Mouse (Mus musculus) forebrain, embryonic 14.5 days (tissue): ENCODE results near the gene Prkcq. TPM values are rescaled to one million over a fixed set of nuclear protein-coding genes. Genes with fewer than 3 reads are reported as not detected.
A peak's percentile ranks its signal among the peaks of the same experiment; 100 is the strongest.

Source experiments
- ATAC-seq: fragments of 200-750 bp; cut with Nextera tagmentation; 2 replicates; pipeline ENCODE4 v1.8.0; 2017; ENCODE audit warnings: mild to moderate bottlenecking, moderate library complexity
- DNase-seq: peaks from one replicate; pipeline ENCODE4 v3.0.0-alpha.2; 2015; ENCODE audit warnings: low spot score
- H3K27ac ChIP-seq: fragments of 300-500 bp; sonication (generic); 2 replicates; pipeline ENCODE4 v1.5.1; 2014; ENCODE audit warnings: low read depth, mild to moderate bottlenecking, control low read depth, low read length, moderate library complexity
- H3K27me3 ChIP-seq: fragments of 300-500 bp; sonication (generic); replicated peaks from 2 replicates; pipeline ENCODE4 v1.6.1; 2014; ENCODE audit warnings: low read length, control low read depth, mixed read lengths; ENCODE audit not compliant: control insufficient read depth, insufficient read depth
- H3K36me3 ChIP-seq: fragments of 300-500 bp; sonication (generic); 2 replicates; pipeline ENCODE4 v1.6.1; 2014; ENCODE audit warnings: low read length, control low read depth; ENCODE audit not compliant: control insufficient read depth, insufficient read depth
- H3K4me1 ChIP-seq: fragments of 300-500 bp; sonication (generic); 2 replicates; pipeline ENCODE4 v1.6.1; 2014; ENCODE audit warnings: antibody characterized with exemption, low read length, control low read depth; ENCODE audit not compliant: control insufficient read depth, insufficient read depth
- H3K4me2 ChIP-seq: fragments of 300-500 bp; sonication (generic); 2 replicates; pipeline ENCODE4 v1.6.1; 2014; ENCODE audit warnings: mild to moderate bottlenecking, control low read depth, low read length
- H3K4me3 ChIP-seq: fragments of 300-500 bp; sonication (generic); 2 replicates; pipeline ENCODE4 v1.5.1; 2014; ENCODE audit warnings: low read depth, low read length, control low read depth
- H3K9ac ChIP-seq: fragments of 300-500 bp; sonication (generic); 2 replicates; pipeline ENCODE4 v1.6.1; 2014; ENCODE audit warnings: mild to moderate bottlenecking, low read length, control low read depth, moderate library complexity
- H3K9me3 ChIP-seq: fragments of 300-500 bp; sonication (generic); replicated peaks from 2 replicates; pipeline ENCODE4 v1.6.1; 2016; ENCODE audit warnings: low read length, control low read depth, mixed read lengths; ENCODE audit not compliant: control insufficient read depth
- WGBS: fragments of 180-500 bp; shearing (Covaris S2); extraction: QIAGEN DNeasy Blood & Tissue Kit; methylation state at CpG from one replicate; pipeline ENCODE4 v1.1.7; 2014; 5-methylcytosine and 5-hydroxymethylcytosine counted together
- polyA plus RNA-seq: library from polyadenylated mRNA; unstranded; fragments of >200 nt; fragmentation: Nextera tagmentation; extraction: Ambion mirVana; gene quantifications from 2 replicates; pipeline ENCODE4 v1.2.1, GENCODE M21; 2014

The Prkcq gene
- polyA plus RNA-seq, 1 experiment from 2014 or later = 3.0 TPM

GRCm38 (mm10) chr2:11204961-11205360, 33.1 kb downstream of the Prkcq start:
- no peak overlapping the region for H3K4me2 ChIP-seq
- ATAC-seq = no peak
- H3K9me3 ChIP-seq = no peaks in the 10 kb centered on the region
- H3K4me1 ChIP-seq = no peaks in the 10 kb centered on the region
- WGBS = 92% methylated on average over 9 of the region's 9 CpGs
- H3K27me3 ChIP-seq = no peaks in the 10 kb centered on the region
- H3K9ac ChIP-seq = no peak overlapping the region
- H3K4me3 ChIP-seq = no peak overlapping the region
- no peak overlapping the region for H3K27ac ChIP-seq
- no peak for DNase-seq
- no peaks in the 10 kb centered on the region for H3K36me3 ChIP-seq

GRCm38 (mm10) chr2:11205720-11206119, 33.8 kb downstream of the Prkcq start:
- Histone ChIP-seq H3K9me3 (no peaks in the 10 kb centered on the region), H3K27me3 (no peaks in the 10 kb centered on the region), H3K4me2 (no peak overlapping the region), H3K9ac (no peak overlapping the region), H3K4me3 (no peak overlapping the region), H3K4me1 (no peaks in the 10 kb centered on the region), H3K36me3 (no peaks in the 10 kb centered on the region), H3K27ac (no peak overlapping the region)
- ATAC-seq (no peak), DNase-seq (no peak)
- WGBS = 94% methylated on average over 6 of the region's 6 CpGs

GRCm38 (mm10) chr2:11208263-11208662, 36.4 kb downstream of the Prkcq start:
- H3K9me3 ChIP-seq = no peaks in the 10 kb centered on the region
- H3K27me3 ChIP-seq = no peaks in the 10 kb centered on the region
- H3K27ac ChIP-seq = no peak overlapping the region
- no peaks in the 10 kb centered on the region for H3K36me3 ChIP-seq
- 93% methylated on average over 9 of the region's 9 CpGs for WGBS
- no peak overlapping the region for H3K4me2 ChIP-seq
- DNase-seq (no peak), ATAC-seq (no peak)
- H3K4me3 ChIP-seq = no peak overlapping the region
- no peaks in the 10 kb centered on the region for H3K4me1 ChIP-seq
- no peak overlapping the region for H3K9ac ChIP-seq

GRCm38 (mm10) chr2:11209335-11209734, 37.4 kb downstream of the Prkcq start:
- H3K4me1 ChIP-seq = no peaks in the 10 kb centered on the region
- H3K4me3 ChIP-seq = no peak overlapping the region
- H3K36me3 ChIP-seq = no peaks in the 10 kb centered on the region
- H3K9ac ChIP-seq = no peak overlapping the region
- WGBS = 95% methylated on average over 6 of the region's 6 CpGs
- no peak for ATAC-seq
- no peak for DNase-seq
- no peak overlapping the region for H3K4me2 ChIP-seq
- no peaks in the 10 kb centered on the region for H3K27me3 ChIP-seq
- no peaks in the 10 kb centered on the region for H3K9me3 ChIP-seq
- H3K27ac ChIP-seq = no peak overlapping the region

GRCm38 (mm10) chr2:11210241-11210916, 38.5 kb downstream of the Prkcq start:
- H3K4me1 ChIP-seq = no peaks in the 10 kb centered on the region
- no peak overlapping the region for H3K27ac ChIP-seq
- H3K9me3 ChIP-seq = no peaks in the 10 kb centered on the region
- peak; percentile 65 for ATAC-seq
- DNase-seq = peak; percentile 37
- 50% methylated on average over 8 of the region's 8 CpGs for WGBS
- H3K4me2 ChIP-seq = no peak overlapping the region
- H3K9ac ChIP-seq = no peak overlapping the region
- no peaks in the 10 kb centered on the region for H3K27me3 ChIP-seq
- no peak overlapping the region for H3K4me3 ChIP-seq
- no peaks in the 10 kb centered on the region for H3K36me3 ChIP-seq

- no peak overlapping the region for H3K4me3 ChIP-seq
- H3K27ac ChIP-seq = no peak overlapping the region
- no peaks in the 10 kb centered on the region for H3K9me3 ChIP-seq
- no peak overlapping the region for H3K4me2 ChIP-seq
- 65% methylated on average over 7 of the region's 7 CpGs for WGBS
- no peaks in the 10 kb centered on the region for H3K4me1 ChIP-seq
- ATAC-seq = no peak
- H3K9ac ChIP-seq = no peak overlapping the region
- no peak for DNase-seq
- H3K36me3 ChIP-seq = no peaks in the 10 kb centered on the region
- H3K27me3 ChIP-seq = no peaks in the 10 kb centered on the region
These were observed 40.2 kb downstream of the Prkcq start for GRCm38 (mm10) chr2:11211961-11212562.

- 59% methylated on average over 4 of the region's 4 CpGs for WGBS
- H3K4me1 ChIP-seq = no peaks in the 10 kb centered on the region
- no peaks in the 10 kb centered on the region for H3K9me3 ChIP-seq
- ATAC-seq = no peak
- H3K36me3 ChIP-seq = no peaks in the 10 kb centered on the region
- H3K9ac ChIP-seq = no peak overlapping the region
- H3K27me3 ChIP-seq = no peaks in the 10 kb centered on the region
- H3K4me3 ChIP-seq = no peak overlapping the region
- H3K4me2 ChIP-seq = no peak overlapping the region
- no peak for DNase-seq
- no peak overlapping the region for H3K27ac ChIP-seq
These were observed 44.5 kb downstream of the Prkcq start for GRCm38 (mm10) chr2:11216421-11216820.

- WGBS = 79% methylated on average over 5 of the region's 5 CpGs
- no peak for DNase-seq
- no peak for ATAC-seq
- Histone ChIP-seq H3K36me3 (no peaks in the 10 kb centered on the region), H3K27me3 (no peaks in the 10 kb centered on the region), H3K4me3 (no peak overlapping the region), H3K9ac (no peak overlapping the region), H3K4me2 (no peak overlapping the region), H3K4me1 (no peaks in the 10 kb centered on the region), H3K9me3 (no peaks in the 10 kb centered on the region), H3K27ac (no peak overlapping the region)
These were observed 44.9 kb downstream of the Prkcq start for GRCm38 (mm10) chr2:11216847-11217246.

GRCm38 (mm10) chr2:11218122-11218521, 46.2 kb downstream of the Prkcq start:
- no peak overlapping the region for H3K4me2 ChIP-seq
- 94% methylated on average over 5 of the region's 5 CpGs for WGBS
- no peaks in the 10 kb centered on the region for H3K4me1 ChIP-seq
- no peaks in the 10 kb centered on the region for H3K27me3 ChIP-seq
- H3K36me3 ChIP-seq = no peaks in the 10 kb centered on the region
- no peak overlapping the region for H3K9ac ChIP-seq
- no peaks in the 10 kb centered on the region for H3K9me3 ChIP-seq
- ATAC-seq (no peak), DNase-seq (no peak)
- H3K27ac ChIP-seq = no peak overlapping the region
- no peak overlapping the region for H3K4me3 ChIP-seq
